Mouse (Mus musculus): ENCODE measurements around the gene Tex2.
"Not testable (repeated sequence)": the region's sequence is repeated elsewhere in the genome, so short reads cannot be mapped to it uniquely, and the experiment has no call there.

The Tex2 gene

DNA sequence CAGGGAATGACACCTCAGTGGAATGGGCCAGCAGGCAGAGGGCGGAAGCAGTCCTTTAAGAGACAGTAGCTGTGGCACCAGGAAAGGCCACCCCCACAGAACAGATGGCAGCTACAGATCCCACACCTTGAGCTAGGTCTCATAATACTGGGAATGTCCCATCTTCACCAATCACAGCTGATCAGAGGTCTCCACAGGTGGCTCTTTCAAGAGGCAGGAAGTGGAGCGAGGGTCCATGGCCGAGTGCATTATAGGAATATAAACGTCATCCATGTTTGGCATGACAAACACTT is 109.9 kb downstream of the Tex2 start:
- peak; percentile 60 for DNase-seq

DNA sequence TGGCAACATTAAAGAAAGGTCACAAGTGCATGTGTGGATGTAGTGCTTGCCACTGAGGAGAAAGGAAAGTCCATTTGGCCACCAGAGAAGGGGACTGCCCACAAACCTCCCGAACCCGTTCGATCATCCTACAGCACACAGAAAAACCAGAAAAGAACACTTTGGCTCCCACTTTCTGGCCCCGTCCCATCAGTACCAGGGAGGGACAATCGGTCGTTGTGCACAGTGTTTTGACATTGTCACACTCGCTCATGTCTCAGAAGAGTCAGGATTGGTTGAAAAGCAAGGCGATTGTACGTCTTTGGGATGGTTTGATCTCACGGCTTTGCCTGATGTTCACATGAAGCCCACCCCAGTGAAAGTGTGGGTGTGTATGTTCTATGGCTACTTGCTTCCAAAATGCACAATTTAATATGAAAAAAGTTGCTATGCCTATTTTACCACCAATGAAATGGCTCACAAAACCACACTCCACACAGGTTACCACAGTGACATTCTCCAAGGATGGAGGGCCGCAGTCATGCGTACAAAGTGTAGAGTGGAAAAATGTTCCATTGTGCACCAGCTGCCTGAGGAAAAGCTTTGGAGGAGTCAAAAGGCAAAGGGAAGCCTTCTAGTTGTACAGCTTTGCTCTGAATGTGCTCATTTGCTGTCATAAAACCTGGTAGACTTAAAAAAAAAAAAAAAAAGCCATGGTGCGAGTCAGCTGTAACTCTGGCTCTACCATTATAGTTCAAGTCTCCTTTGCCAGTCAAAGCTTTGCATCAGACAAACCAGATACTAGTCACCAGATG is 110.4 kb downstream of the Tex2 start:
- no peak for DNase-seq

GRCm38 (mm10) chr11:106502159-106502505 is 111.1 kb downstream of the Tex2 start:
- DNase-seq, result no peak

GRCm38 (mm10) chr11:106501308-106502158 is 111.7 kb downstream of the Tex2 start:
- DNase-seq, result peak; percentile 44

GRCm38 (mm10) chr11:106500393-106501307 is 112.6 kb downstream of the Tex2 start:
- peak; percentile 92 for DNase-seq

DNA sequence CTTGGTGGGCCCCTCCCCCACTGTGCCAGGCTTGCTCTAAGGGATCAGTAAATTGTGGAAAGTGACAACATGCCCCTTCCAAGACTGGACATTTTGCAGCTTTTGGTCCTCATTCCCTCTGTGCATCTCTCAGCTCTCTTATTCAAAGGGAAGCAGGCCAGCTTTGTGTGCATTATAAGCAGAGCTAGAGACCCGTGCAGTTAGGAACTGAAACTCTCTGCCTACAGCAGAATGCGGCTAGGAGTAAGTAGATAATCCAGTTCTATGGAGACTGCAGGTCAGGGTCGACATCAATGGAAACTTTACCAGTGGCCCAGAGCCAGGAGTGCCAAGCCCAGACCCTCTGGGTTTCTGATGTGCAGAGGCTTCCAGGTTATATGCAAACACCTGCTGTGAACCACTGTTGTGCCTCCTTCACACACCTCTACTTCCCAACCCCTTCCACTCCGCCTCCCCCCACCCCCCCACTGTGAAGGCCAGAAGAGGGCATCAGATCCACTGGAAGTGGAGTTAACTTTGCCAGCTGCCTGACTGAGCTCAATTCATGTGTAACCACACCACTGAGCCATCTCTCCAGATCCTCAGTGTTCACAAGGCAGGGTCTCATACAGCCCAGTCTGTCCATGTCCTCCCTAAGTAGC is 114.4 kb downstream of the Tex2 start:
- DNase-seq, result no peak

- no peak for DNase-seq
Measured at GRCm38 (mm10) chr11:106497926-106498325, 115.3 kb downstream of the Tex2 start.

DNA sequence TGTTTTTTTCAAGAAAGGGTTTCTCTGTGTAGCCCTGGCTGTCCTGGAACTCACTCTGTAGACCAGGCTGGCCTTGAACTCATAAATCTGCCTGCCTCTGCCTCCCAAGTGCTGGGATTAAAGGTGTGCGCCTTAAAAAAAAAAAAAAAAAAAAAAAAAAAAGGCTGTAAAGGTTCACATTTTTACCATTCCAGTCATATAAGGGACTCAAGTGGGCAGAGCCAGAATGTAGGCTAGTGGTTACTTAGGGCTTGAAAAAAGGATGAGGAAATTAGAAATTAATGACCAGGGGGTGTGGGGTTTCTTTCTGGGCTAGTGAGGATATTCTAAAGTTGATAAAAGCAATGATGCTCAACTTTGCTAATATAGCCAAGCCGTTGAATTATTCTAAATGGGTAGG is 116.2 kb downstream of the Tex2 start:
- DNase-seq, result not testable (repeated sequence)

DNA sequence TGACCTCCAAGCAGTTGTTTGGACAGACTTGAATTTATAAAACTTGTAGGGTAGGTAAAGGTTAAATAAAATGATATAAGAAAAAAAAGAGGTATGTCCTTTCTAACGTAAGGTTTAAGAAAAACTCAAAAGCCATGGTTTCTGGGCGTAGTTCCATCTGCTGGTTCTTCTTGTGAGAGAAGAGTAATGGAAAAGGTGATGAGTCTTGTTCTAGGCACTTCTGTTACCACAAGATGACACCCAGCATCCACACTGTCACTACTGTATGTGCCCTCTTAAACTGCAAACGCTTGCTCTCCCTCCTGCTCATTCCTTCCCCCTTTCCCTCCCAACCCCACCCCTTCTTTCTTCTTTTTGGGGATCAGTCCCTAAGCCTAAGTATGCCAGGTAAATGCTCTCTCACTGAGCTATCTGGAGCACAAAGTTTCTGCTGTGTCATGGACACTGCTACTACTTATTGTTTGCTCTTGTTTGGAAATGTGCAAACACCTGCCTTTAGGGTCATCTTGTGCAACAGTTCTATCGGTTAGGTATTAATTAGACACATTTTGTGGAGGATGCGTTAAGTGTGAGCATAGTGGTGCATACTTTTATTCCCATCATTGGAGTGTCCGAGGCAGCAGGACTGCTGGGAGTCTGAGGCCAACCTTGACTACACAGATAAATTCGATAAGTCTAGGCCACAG is 120.1 kb downstream of the Tex2 start:
- DNase-seq, result no peak

- no peak for DNase-seq
Measured at GRCm38 (mm10) chr11:106491393-106491792, 121.8 kb downstream of the Tex2 start.

DNA sequence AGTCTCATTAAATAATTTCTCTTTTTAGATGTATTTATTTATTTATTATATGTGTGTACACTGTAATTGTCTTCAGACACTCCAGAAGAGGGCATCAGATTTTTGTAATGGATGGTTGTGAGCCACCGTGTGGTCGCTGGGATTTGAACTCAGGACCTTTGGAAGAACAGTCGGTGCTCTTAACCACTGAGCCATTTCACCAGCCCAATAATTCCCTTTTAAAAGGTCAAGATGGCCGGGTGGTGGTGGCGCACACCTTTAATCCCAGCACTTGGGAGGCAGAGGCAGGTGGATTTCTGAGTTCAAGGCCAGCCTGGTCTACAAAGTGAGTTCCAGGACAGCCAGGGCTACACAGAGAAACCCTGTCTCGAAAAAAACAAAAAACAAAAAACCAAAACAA is 122.6 kb downstream of the Tex2 start:
- DNase-seq, result not testable (repeated sequence)

DNA sequence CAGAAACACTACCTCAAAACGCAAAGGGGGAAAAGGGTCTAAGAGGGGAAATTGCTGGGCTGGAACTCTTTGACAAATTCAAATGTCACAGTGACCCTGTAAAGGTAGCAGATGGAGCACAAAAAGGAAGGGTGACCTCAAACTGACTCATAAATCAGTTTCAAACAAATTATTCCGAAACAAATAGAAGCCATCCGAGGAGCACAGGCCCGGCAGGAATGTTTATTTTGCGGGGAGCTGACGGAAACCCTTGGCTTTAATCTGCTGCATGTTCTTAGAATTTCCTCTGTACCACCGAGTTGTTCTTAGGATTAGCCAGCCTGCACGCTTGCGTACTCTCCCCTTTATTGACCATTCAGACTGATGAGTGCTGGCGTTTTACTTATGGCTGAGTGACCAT is 123.2 kb downstream of the Tex2 start:
- no peak for DNase-seq

- no peak for DNase-seq
Measured at GRCm38 (mm10) chr11:106489036-106489693, 124.1 kb downstream of the Tex2 start.

DNA sequence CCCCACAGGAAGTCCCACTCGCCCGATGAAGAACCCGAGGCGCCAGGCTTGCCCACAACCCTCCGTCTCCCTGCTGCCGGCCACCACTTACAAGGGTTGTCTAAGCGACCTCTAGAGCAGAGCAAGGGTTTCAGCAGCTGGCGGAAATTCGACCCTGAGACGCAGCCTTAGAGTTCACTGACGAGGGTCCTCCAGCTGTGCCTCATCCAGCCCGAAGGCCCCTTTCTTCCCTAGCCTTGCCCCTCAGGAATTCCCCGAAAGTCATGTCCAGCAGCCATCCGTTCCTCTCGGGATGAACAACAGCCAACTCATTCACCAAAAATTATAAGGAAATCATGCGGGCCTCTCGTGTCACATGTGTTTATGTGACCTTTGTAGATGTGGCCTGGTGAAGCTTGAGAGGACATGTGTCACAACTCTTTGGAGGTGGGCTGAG is 125.1 kb downstream of the Tex2 start:
- DNase-seq, result no peak

DNA sequence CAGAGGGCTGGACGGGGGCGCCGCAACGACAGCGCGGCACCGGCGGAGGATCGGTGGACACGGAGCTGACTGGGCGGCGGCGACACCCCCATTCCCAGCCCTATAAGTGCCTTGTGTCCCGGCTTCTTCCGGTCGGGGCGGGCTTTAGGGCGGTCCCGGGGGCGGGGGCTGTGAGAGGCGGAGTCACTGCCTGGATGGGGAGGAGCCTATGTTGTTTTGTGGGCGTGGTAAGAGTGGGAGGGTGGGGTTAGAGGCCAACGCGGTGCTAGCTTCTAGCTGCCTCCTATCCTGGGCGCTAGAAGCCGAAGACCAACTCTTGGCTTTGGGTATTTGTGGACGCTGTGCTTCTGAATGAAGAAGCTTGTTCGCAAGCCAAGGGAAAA is 125.5 kb downstream of the Tex2 start, which contains the start of gene Ern1:
Ern1 (minus strand) TSS at position 120 of the 383 bp plus-strand sequence.
- peak; percentile 95 for DNase-seq

- DNase-seq, result no peak
Measured at GRCm38 (mm10) chr11:106486866-106487732, 126.1 kb downstream of the Tex2 start.

DNA sequence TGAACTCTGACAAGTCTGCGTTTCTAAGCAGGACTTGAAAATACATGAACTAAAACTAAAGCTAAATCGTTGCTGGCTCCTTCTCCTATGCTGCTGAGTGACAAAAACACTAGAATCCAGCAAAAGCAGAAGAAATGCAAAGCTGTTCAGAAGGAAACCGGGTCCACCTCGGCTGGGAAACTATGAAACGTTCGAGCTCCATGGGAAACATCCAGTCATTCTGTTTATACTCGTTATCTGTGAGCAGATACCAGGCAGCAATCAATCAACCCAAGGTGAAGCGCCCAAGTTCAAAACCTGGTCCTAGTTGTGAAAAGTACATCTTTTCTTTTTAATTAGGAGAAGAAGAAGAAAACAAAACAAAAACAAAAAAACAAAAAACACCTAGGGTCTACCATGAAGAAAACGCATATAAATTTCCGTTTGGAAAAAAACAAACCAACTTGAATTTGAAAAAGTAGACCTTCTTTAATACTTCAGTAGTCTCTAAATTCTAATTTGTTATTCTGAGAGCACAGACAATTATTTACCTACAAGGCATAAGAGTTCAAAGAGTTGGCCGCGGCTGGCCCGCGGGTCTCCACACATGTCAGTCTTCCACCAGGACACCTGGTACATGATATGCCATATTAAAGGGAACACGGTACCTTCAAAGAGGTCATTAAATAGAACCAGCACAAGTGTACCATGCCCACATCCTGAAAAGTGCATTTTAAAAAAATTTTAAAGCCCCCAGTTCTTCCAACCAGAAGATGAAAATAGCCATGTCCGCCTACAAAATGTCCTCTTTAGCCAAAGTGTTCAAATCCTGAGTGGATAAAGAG is 127.0 kb downstream of the Tex2 start:
- no peak for DNase-seq

DNA sequence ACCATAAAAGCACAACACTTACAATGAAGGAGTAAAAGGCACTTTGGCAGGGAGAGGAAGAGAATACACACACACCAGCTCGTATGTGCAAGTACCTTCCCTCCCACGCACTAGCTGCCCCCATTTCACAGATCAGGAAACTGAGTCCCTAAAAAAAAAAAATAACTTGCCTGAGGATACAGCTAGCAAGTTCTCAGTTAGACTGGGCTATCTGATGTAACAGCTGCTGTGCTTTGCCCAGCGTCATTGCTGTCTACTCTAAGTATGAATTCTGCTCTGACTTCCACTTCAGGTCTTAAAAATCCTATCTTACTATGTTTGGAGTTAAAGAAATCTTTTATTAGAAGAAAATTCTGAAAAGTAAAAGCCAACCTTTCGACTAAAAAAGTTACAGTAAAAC is 127.6 kb downstream of the Tex2 start:
- no peak for DNase-seq

- DNase-seq, result no peak
Measured at GRCm38 (mm10) chr11:106484875-106485274, 128.3 kb downstream of the Tex2 start.

DNA sequence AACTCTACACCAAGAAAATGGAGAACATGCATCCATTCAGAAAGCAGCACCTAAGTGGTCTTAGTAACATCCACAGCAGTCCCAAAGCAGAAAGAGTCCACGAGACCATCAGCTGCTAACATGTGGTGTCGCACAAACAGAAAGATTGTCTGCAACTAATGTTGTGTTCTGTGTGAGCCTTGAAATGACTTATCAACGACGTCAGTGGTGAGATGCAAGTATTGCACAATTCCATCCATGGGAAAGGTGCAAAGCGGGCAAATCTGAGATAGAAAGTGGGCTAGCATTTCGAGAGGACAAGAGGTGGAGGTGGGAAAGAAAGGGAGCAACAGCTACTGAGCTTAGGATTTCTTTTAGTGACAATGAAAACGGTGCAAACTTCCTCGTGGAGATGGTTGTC is 130.4 kb downstream of the Tex2 start:
- no peak for DNase-seq

Measured in right cerebral cortex, postnatal 25 days (tissue).